Mouse (Mus musculus): Measurements from ENCODE around the gene Enox2. TPM values are rescaled to one million over a fixed set of nuclear protein-coding genes. Genes with fewer than 3 reads are reported as not detected.

Gene Enox2
- polyA plus RNA-seq (2015; fragmentation: Nextera tagmentation; extraction: Ambion mirVana), result 6.7 and 9.0 TPM in 2 replicates

GRCm38 (mm10) chrX:49287700-49288563 lies at the start of gene Enox2:
TSS of gene Enox2 (minus strand) at chrX:49288259.
- Histone ChIP-seq H3K9me3 (ENCODE audit: control insufficient read depth, low read length) (no peaks in the 10 kb centered on the region), H3K9ac (replicated peaks; ENCODE audit: low read depth, low read length) (peak within 1 kb of the TSS; percentile 69), H3K36me3 (ENCODE audit: control insufficient read depth, insufficient read depth) (no peaks in the 10 kb centered on the region), H3K4me3 (replicated peaks; ENCODE audit: low read length) (peak within 1 kb of the TSS; percentile 62), H3K27me3 (replicated peaks; ENCODE audit: control insufficient read depth, insufficient read depth, low read length) (no peaks in the 10 kb centered on the region), H3K4me2 (ENCODE audit: low read length) (peak within 1 kb of the TSS; percentile 58), H3K4me1 (replicated peaks; ENCODE audit: control insufficient read depth, insufficient read depth, low read length) (no peaks in the 10 kb centered on the region; the same call in 1 of the 2 replicates), H3K27ac (ENCODE audit: low read length) (peak within 1 kb of the TSS; percentile 58; the same call in 1 of the 2 replicates)
- peak; percentile 100 for ATAC-seq
- WGBS, result 21% methylated on average over 26 of the region's 26 CpGs

DNA sequence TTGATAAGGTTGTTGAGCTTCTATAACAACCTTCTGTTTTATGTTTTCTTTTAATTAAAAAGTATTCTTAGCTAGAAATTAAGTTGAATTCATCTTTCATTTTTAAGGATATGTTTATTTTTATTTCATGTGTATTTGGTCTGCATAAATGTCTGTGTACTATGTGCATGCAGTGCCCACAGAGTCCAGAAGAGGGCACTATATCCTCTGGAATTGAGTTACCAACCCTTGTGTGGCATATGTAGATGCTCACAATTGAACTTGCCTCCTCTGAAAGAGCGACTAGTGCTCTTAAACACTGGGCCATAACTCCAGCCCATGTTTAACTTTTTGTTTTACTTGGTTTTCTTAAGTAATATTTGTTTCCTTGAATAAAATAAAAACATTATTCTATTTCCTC lies 21.4 kb upstream of the Enox2 start:
- Histone ChIP-seq H3K4me2 (ENCODE audit: low read length) (no peak overlapping the region), H3K36me3 (ENCODE audit: control insufficient read depth, insufficient read depth) (no peaks in the 10 kb centered on the region)

GRCm38 (mm10) chrX:49306659-49307058 lies 18.6 kb upstream of the Enox2 start:
- Histone ChIP-seq H3K27me3 (replicated peaks; ENCODE audit: control insufficient read depth, insufficient read depth, low read length) (no peaks in the 10 kb centered on the region), H3K27ac (ENCODE audit: low read length) (no peak overlapping the region), H3K4me1 (replicated peaks; ENCODE audit: control insufficient read depth, insufficient read depth, low read length) (no peaks in the 10 kb centered on the region), H3K9ac (replicated peaks; ENCODE audit: low read depth, low read length) (no peak overlapping the region), H3K36me3 (ENCODE audit: control insufficient read depth, insufficient read depth) (no peaks in the 10 kb centered on the region), H3K4me3 (replicated peaks; ENCODE audit: low read length) (no peak overlapping the region), H3K4me2 (ENCODE audit: low read length) (no peak overlapping the region), H3K9me3 (ENCODE audit: control insufficient read depth, low read length) (no peaks in the 10 kb centered on the region)
- WGBS, result 13% methylated on average over 5 of the region's 5 CpGs
- no peak for ATAC-seq

More for the DNA sequence above, 21.4 kb upstream of the Enox2 start:
- 45% methylated on average over 1 of the region's 1 CpGs for WGBS
- H3K9ac ChIP-seq (replicated peaks; ENCODE audit: low read depth, low read length), result no peak overlapping the region
- H3K27ac ChIP-seq (ENCODE audit: low read length), result no peak overlapping the region
- H3K4me3 ChIP-seq (replicated peaks; ENCODE audit: low read length), result no peak overlapping the region
- no peak for ATAC-seq
- H3K4me1 ChIP-seq (replicated peaks; ENCODE audit: control insufficient read depth, insufficient read depth, low read length), result no peaks in the 10 kb centered on the region
- H3K9me3 ChIP-seq (ENCODE audit: control insufficient read depth, low read length), result no peaks in the 10 kb centered on the region
- H3K27me3 ChIP-seq (replicated peaks; ENCODE audit: control insufficient read depth, insufficient read depth, low read length), result no peaks in the 10 kb centered on the region

DNA sequence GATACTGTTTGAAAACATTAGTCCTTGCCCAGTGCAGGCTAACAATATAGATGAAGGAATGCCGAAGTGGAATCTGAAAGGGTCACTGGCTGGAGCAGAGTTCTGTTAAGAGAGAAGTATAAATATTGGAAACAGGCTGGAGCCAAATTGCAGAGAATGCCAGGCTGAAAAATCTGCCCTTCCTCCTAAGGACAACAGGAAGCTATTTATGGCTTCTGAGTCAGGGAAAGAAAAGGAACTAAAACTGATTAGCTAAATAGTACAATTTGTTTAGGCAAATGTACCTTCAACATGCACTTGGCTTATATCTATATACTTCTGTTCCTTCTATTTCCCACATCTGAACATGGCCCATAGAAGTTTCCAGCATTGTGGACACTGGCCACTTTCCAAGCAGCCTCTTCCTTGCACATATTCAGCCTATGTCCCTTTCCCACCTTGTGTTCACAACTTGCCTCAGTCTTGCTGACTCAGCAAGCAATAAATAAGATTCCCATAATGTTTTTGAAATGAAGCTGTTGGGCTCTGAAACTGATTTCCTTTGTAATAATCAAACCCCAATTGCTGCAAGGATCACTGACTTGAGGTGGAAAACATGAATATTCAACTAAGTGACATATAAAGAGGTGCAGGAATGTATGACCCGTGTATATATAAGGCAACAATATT lies 8.0 kb downstream of the Enox2 start:
- no peaks in the 10 kb centered on the region for H3K36me3 ChIP-seq (ENCODE audit: control insufficient read depth, insufficient read depth)
- no peak overlapping the region for H3K4me3 ChIP-seq (replicated peaks; ENCODE audit: low read length)
- no peaks in the 10 kb centered on the region for H3K4me1 ChIP-seq (replicated peaks; ENCODE audit: control insufficient read depth, insufficient read depth, low read length)
- no peak overlapping the region for H3K4me2 ChIP-seq (ENCODE audit: low read length)
- H3K27me3 ChIP-seq (replicated peaks; ENCODE audit: control insufficient read depth, insufficient read depth, low read length), result no peaks in the 10 kb centered on the region
- H3K27ac ChIP-seq (ENCODE audit: low read length), result no peak overlapping the region
- ATAC-seq, result no peak
- WGBS, result 80% methylated on average over 2 of the region's 2 CpGs
- no peaks in the 10 kb centered on the region for H3K9me3 ChIP-seq (ENCODE audit: control insufficient read depth, low read length)
- no peak overlapping the region for H3K9ac ChIP-seq (replicated peaks; ENCODE audit: low read depth, low read length)

GRCm38 (mm10) chrX:49273487-49274042 lies 14.5 kb downstream of the Enox2 start:
- Histone ChIP-seq H3K9me3 (ENCODE audit: control insufficient read depth, low read length) (no peaks in the 10 kb centered on the region), H3K4me2 (ENCODE audit: low read length) (peak overlapping the region; percentile 47), H3K4me3 (replicated peaks; ENCODE audit: low read length) (peak overlapping the region; percentile 30), H3K27ac (ENCODE audit: low read length) (no peak overlapping the region), H3K9ac (replicated peaks; ENCODE audit: low read depth, low read length) (no peak overlapping the region; the same call in 1 of the 2 replicates), H3K27me3 (replicated peaks; ENCODE audit: control insufficient read depth, insufficient read depth, low read length) (no peaks in the 10 kb centered on the region), H3K36me3 (ENCODE audit: control insufficient read depth, insufficient read depth) (no peaks in the 10 kb centered on the region), H3K4me1 (replicated peaks; ENCODE audit: control insufficient read depth, insufficient read depth, low read length) (0 out of 2 replicates have a peak, but pooled peaks cover 2% of the 10 kb centered on the region)
- 27% methylated on average over 12 of the region's 12 CpGs for WGBS
- ATAC-seq, result peak; percentile 79

DNA sequence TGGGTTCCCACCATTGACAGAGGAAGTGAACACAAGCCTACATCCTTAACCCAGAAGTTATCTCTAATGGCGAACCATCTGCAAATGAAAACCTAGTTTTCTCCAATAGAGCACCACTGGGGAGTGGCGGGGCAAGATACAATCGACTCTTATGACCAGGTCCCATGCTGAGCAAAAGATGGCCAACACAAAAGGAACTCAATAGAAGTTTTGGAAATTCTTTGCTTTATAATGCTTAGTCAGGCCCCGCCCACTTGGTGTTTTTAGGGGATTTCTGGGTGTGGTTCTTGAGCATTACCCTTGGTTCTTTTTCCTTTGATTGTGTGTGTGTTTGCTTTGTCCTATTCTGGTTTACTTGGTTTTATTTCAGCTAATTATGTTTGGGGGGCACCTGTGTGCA lies 37.2 kb downstream of the Enox2 start:
- H3K9ac ChIP-seq (replicated peaks; ENCODE audit: low read depth, low read length), result no peak overlapping the region
- WGBS, result 92% methylated on average over 4 of the region's 4 CpGs
- no peaks in the 10 kb centered on the region for H3K27me3 ChIP-seq (replicated peaks; ENCODE audit: control insufficient read depth, insufficient read depth, low read length)
- ATAC-seq, result no peak
- H3K4me1 ChIP-seq (replicated peaks; ENCODE audit: control insufficient read depth, insufficient read depth, low read length), result no peaks in the 10 kb centered on the region
- no peak overlapping the region for H3K27ac ChIP-seq (ENCODE audit: low read length)
- no peak overlapping the region for H3K4me2 ChIP-seq (ENCODE audit: low read length)
- H3K9me3 ChIP-seq (ENCODE audit: control insufficient read depth, low read length), result no peaks in the 10 kb centered on the region
- no peaks in the 10 kb centered on the region for H3K36me3 ChIP-seq (ENCODE audit: control insufficient read depth, insufficient read depth)
- H3K4me3 ChIP-seq (replicated peaks; ENCODE audit: low read length), result no peak overlapping the region

DNA sequence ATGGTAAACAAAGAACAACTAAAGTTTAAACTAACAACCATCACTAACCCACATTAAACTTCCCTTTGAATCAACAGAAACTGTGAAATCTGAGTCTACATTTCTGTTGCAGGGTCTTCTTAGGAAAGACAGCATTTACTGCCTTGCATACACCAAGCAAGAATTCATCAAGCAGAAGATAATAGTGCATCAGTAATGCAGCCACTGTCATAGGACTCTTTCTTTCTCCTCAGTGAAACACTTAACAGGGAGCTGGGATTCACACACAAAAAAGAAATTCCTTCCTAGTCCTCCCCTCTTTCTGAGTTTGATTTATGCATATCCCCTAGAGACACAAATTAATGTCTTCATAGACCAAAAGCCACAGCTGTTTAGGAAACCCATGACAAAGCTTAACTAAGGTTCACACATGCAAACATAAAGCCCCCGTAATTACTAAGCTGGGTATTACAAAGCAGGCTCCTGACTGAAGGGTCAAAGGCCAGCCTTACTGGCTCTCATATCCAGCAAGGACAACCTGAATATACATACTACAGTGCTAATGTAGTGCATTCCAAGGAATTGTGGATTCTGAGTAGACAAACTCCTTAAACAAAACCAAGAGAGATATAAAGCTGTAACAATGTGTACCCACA lies 62.1 kb downstream of the Enox2 start:
- Histone ChIP-seq H3K4me3 (replicated peaks; ENCODE audit: low read length) (no peak overlapping the region), H3K9ac (replicated peaks; ENCODE audit: low read depth, low read length) (no peak overlapping the region), H3K27ac (ENCODE audit: low read length) (no peak overlapping the region), H3K4me2 (ENCODE audit: low read length) (no peak overlapping the region), H3K4me1 (replicated peaks; ENCODE audit: control insufficient read depth, insufficient read depth, low read length) (no peaks in the 10 kb centered on the region), H3K36me3 (ENCODE audit: control insufficient read depth, insufficient read depth) (no peaks in the 10 kb centered on the region), H3K9me3 (ENCODE audit: control insufficient read depth, low read length) (no peaks in the 10 kb centered on the region), H3K27me3 (replicated peaks; ENCODE audit: control insufficient read depth, insufficient read depth, low read length) (no peaks in the 10 kb centered on the region)
- WGBS, result 16% methylated on average over 1 of the region's 1 CpGs
- ATAC-seq, result no peak

- Histone ChIP-seq H3K9me3 (ENCODE audit: control insufficient read depth, low read length) (no peaks in the 10 kb centered on the region), H3K36me3 (ENCODE audit: control insufficient read depth, insufficient read depth) (no peaks in the 10 kb centered on the region), H3K27me3 (replicated peaks; ENCODE audit: control insufficient read depth, insufficient read depth, low read length) (no peaks in the 10 kb centered on the region), H3K4me2 (ENCODE audit: low read length) (no peak overlapping the region), H3K27ac (ENCODE audit: low read length) (no peak overlapping the region), H3K9ac (replicated peaks; ENCODE audit: low read depth, low read length) (no peak overlapping the region), H3K4me3 (replicated peaks; ENCODE audit: low read length) (no peak overlapping the region), H3K4me1 (replicated peaks; ENCODE audit: control insufficient read depth, insufficient read depth, low read length) (no peaks in the 10 kb centered on the region)
- ATAC-seq, result 0 out of 2 replicates have a peak, but pooled peaks have one; percentile 47
- WGBS, result 29% methylated on average over 3 of the region's 3 CpGs
Observed at GRCm38 (mm10) chrX:49216422-49216821, 71.6 kb downstream of the Enox2 start.

- Histone ChIP-seq H3K27me3 (replicated peaks; ENCODE audit: control insufficient read depth, insufficient read depth, low read length) (no peaks in the 10 kb centered on the region), H3K9ac (replicated peaks; ENCODE audit: low read depth, low read length) (no peak overlapping the region), H3K4me1 (replicated peaks; ENCODE audit: control insufficient read depth, insufficient read depth, low read length) (no peaks in the 10 kb centered on the region), H3K27ac (ENCODE audit: low read length) (no peak overlapping the region), H3K4me3 (replicated peaks; ENCODE audit: low read length) (no peak overlapping the region), H3K9me3 (ENCODE audit: control insufficient read depth, low read length) (no peaks in the 10 kb centered on the region), H3K4me2 (ENCODE audit: low read length) (no peak overlapping the region), H3K36me3 (ENCODE audit: control insufficient read depth, insufficient read depth) (no peaks in the 10 kb centered on the region)
- 59% methylated on average over 4 of the region's 4 CpGs for WGBS
- ATAC-seq, result no peak
Observed at GRCm38 (mm10) chrX:49196386-49196785, 91.7 kb downstream of the Enox2 start.

Measured in forebrain, embryonic 16.5 days (tissue).